Mouse (Mus musculus) heart, adult 9 months (tissue): Measurements from ENCODE around the gene Simc1.

Experiments
- DNase-seq, 2 experiments: peaks; one replicate each; pipeline ENCODE4 v3.0.0; 2022; ENCODE audit warnings: low spot score in 2 of 2

The Simc1 gene

GRCm38 (mm10) chr13:54585831-54586230 is 82.3 kb downstream of the Simc1 start:
- DNase-seq: no peak

- no peak for DNase-seq
These were observed 85.9 kb downstream of the Simc1 start for GRCm38 (mm10) chr13:54589414-54589995.

GRCm38 (mm10) chr13:54589996-54590951 is 86.7 kb downstream of the Simc1 start, which contains the start of the genes Nop16 and Higd2a:
Gene Nop16 (minus strand): TSS chr13:54590090.
Gene Higd2a (plus strand): TSS chr13:54590207.
- peak; percentile 96 to 98 for DNase-seq

GRCm38 (mm10) chr13:54591776-54592356 is 88.3 kb downstream of the Simc1 start:
- DNase-seq: no peak

- DNase-seq: no peak
These were observed 90.0 kb downstream of the Simc1 start for GRCm38 (mm10) chr13:54593617-54594016.

- DNase-seq: peak in 1 of 2 experiments; percentile 28
These were observed 92.6 kb downstream of the Simc1 start for GRCm38 (mm10) chr13:54596107-54596690.

- no peak for DNase-seq
These were observed 93.3 kb downstream of the Simc1 start for GRCm38 (mm10) chr13:54596870-54597269.

GRCm38 (mm10) chr13:54598622-54599143 is 95.1 kb downstream of the Simc1 start:
- DNase-seq: no peak
